Mouse (Mus musculus): ENCODE measurements around the gene Mchr1. TPM values are rescaled to one million over a fixed set of nuclear protein-coding genes. Genes with fewer than 3 reads are reported as not detected.
A peak's percentile ranks its signal among the peaks of the same experiment; 100 is the strongest.

The Mchr1 gene
- polyA plus RNA-seq (2012; rRNA removed), result 0.18 TPM in 1 of 2 replicates, not detected in the other

- H3K4me3 ChIP-seq (ENCODE audit: control insufficient read depth, insufficient read depth, low read length), result no peak within 1 kb of the TSS
- 18% methylated on average over 24 of the region's 25 CpGs for WGBS
- no peaks in the 10 kb centered on the region; the same call in 1 of the 2 replicates for H3K27me3 ChIP-seq (ENCODE audit: control insufficient read depth, insufficient read depth, low read length)
- no peaks in the 10 kb centered on the region for H3K4me1 ChIP-seq (replicated peaks; ENCODE audit: control insufficient read depth, insufficient read depth, low read length)
- no peak for TF ChIP-seq CTCF (IDR thresholded peaks at IDR 0.05; ENCODE audit: borderline replicate concordance, control insufficient read depth, extremely low read depth, insufficient read depth, low read length, poor library complexity)
- TF ChIP-seq POLR2A (IDR thresholded peaks at IDR 0.05; ENCODE audit: control insufficient read depth, extremely low read depth, insufficient read depth, low read length, poor library complexity), result no peak
- H3K36me3 ChIP-seq (ENCODE audit: control insufficient read depth, insufficient read depth, low read length), result no peaks in the 10 kb centered on the region
- DNase-seq, result no peak
- H3K27ac ChIP-seq (ENCODE audit: control insufficient read depth, insufficient read depth, low read length), result no peak within 1 kb of the TSS
These were observed at the start of gene Mchr1 for GRCm38 (mm10) chr15:81235086-81235920. TSS of gene Mchr1 (plus strand) at chr15:81235499.

DNA sequence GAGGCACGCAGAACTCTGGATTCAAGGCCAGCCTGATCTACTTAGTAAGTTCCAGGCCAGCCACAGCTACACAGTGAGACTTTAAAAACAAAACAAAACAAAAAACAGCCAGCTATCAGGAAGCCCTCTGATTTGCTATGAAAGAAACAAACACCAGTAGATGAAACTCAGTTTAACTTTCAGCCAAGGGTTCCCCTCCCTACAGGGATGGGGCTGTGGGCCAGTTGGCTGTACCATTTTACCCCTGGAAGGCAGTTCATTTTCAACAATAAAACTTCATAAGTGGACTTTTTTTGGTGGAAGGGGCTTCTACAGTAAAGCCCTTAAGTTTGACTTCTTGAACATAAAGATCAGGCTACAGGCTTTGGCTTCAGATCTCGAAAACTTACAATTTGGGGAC lies 46.2 kb upstream of the Mchr1 start:
- no peak for DNase-seq
- Histone ChIP-seq H3K4me3 (ENCODE audit: control insufficient read depth, insufficient read depth, low read length) (no peak overlapping the region), H3K4me1 (replicated peaks; ENCODE audit: control insufficient read depth, insufficient read depth, low read length) (peaks cover 7% of the 10 kb centered on the region), H3K36me3 (ENCODE audit: control insufficient read depth, insufficient read depth, low read length) (no peaks in the 10 kb centered on the region), H3K27me3 (ENCODE audit: control insufficient read depth, insufficient read depth, low read length) (no peaks in the 10 kb centered on the region), H3K27ac (ENCODE audit: control insufficient read depth, insufficient read depth, low read length) (no peak overlapping the region)
- 99% methylated on average over 2 of the region's 2 CpGs for WGBS
- TF ChIP-seq CTCF (IDR thresholded peaks at IDR 0.05; ENCODE audit: borderline replicate concordance, control insufficient read depth, extremely low read depth, insufficient read depth, low read length, poor library complexity) (no peak), POLR2A (IDR thresholded peaks at IDR 0.05; ENCODE audit: control insufficient read depth, extremely low read depth, insufficient read depth, low read length, poor library complexity) (no peak)

DNA sequence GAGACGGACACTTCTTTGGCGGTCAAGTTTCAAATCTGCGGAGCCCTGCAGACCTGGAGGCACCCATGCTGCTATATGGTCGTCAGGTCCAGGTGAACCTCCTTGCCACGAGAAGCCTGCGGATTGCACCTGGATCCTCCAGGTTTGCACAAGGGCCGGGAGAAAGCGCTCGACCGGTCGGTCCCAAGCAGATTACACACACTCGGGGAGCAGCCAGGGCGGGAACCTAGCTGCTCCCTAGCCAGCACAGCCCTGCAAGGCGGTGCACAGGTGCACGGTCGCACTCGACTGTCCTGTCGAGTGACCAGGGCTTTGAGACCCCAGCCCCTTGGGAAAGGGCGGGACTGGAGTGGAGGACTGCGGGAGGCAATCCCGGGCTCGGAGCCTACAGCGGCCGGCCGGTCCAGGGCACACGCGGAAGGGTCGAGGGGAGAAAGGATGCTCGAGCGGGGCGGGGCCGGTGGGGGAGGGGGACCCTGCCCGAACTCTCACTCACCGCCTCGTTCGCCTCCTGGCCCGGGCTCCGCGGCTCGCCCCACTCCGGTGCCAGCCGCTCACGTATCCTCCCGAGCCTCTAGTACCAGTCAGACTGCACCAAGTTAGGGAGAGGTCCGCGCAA lies 45.2 kb upstream of the Mchr1 start:
- Histone ChIP-seq H3K4me3 (ENCODE audit: control insufficient read depth, insufficient read depth, low read length) (peak overlapping the region; percentile 89), H3K27ac (ENCODE audit: control insufficient read depth, insufficient read depth, low read length) (no peak overlapping the region), H3K4me1 (replicated peaks; ENCODE audit: control insufficient read depth, insufficient read depth, low read length) (peaks cover 7% of the 10 kb centered on the region), H3K36me3 (ENCODE audit: control insufficient read depth, insufficient read depth, low read length) (no peaks in the 10 kb centered on the region), H3K27me3 (ENCODE audit: control insufficient read depth, insufficient read depth, low read length) (no peaks in the 10 kb centered on the region)
- WGBS, result under 1% methylated on average over 46 of the region's 46 CpGs
- DNase-seq, result no peak
- TF ChIP-seq POLR2A (IDR thresholded peaks at IDR 0.05; ENCODE audit: control insufficient read depth, extremely low read depth, insufficient read depth, low read length, poor library complexity) (no peak), CTCF (IDR thresholded peaks at IDR 0.05; ENCODE audit: borderline replicate concordance, control insufficient read depth, extremely low read depth, insufficient read depth, low read length, poor library complexity) (no peak)

DNA sequence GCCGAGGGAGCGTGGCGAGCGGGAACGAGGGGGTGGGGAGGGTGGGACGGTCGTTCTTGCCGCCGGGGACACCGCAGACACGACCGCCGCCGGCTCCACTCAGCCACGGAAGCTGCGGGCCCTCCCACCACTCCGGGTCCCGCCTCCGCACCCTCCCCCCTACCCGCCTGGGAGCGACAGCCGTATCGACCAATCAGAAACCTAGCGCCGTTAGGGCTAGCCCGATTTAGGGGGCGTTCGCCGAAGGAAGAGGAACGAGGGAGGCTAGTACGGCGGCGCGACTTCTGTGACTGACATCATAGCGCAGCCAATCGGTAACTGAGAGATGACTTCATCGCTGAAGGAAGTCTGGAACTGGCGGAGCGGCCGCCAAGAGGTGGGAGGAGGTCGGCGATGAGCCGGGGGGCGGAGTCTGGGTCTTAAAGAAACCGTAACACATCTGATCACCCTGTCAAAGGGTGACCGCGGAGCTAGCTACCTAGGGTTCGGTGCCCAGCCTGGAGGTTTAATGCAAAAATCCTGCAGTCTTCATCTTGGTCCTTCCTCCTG lies 44.6 kb upstream of the Mchr1 start, which contains the start of gene Mrtfa:
Gene Mrtfa (minus strand): TSS at position 128 of the 549 bp plus-strand sequence.
- Histone ChIP-seq H3K27me3 (ENCODE audit: control insufficient read depth, insufficient read depth, low read length) (no peaks in the 10 kb centered on the region), H3K27ac (ENCODE audit: control insufficient read depth, insufficient read depth, low read length) (peak within 1 kb of the TSS; percentile 75), H3K36me3 (ENCODE audit: control insufficient read depth, insufficient read depth, low read length) (no peaks in the 10 kb centered on the region), H3K4me3 (ENCODE audit: control insufficient read depth, insufficient read depth, low read length) (peak within 1 kb of the TSS; percentile 89), H3K4me1 (replicated peaks; ENCODE audit: control insufficient read depth, insufficient read depth, low read length) (peaks cover 10% of the 10 kb centered on the region)
- peak; percentile 100 for DNase-seq
- TF ChIP-seq POLR2A (IDR thresholded peaks at IDR 0.05; ENCODE audit: control insufficient read depth, extremely low read depth, insufficient read depth, low read length, poor library complexity) (peak; percentile 62), CTCF (IDR thresholded peaks at IDR 0.05; ENCODE audit: borderline replicate concordance, control insufficient read depth, extremely low read depth, insufficient read depth, low read length, poor library complexity) (peak; percentile 58)
- WGBS, result under 1% methylated on average over 46 of the region's 48 CpGs

- 23% methylated on average over 9 of the region's 9 CpGs for WGBS
- TF ChIP-seq CTCF (IDR thresholded peaks at IDR 0.05; ENCODE audit: borderline replicate concordance, control insufficient read depth, extremely low read depth, insufficient read depth, low read length, poor library complexity), result no peak
- no peak for TF ChIP-seq POLR2A (IDR thresholded peaks at IDR 0.05; ENCODE audit: control insufficient read depth, extremely low read depth, insufficient read depth, low read length, poor library complexity)
These were observed 44.0 kb upstream of the Mchr1 start for GRCm38 (mm10) chr15:81191303-81191702.

DNA sequence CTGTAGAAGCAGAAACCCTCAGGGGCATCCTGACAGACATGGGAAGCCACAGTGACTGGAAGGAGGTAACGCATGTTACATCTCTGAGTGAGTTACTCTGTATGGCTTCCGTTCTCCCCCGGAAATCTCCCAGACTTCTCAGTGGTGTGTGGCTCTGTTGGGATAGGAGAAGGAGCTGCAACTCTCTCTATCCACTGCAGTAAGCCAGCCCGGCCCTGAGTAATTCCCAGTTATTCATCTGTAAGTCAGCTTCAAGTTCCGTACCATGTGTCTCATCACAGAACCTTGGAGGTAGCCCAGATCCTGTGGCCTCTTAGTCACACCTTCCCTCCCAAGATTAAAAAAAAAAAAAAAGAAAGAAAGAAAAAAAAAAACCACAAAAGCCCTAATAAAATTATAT lies 43.0 kb upstream of the Mchr1 start:
- Histone ChIP-seq H3K36me3 (ENCODE audit: control insufficient read depth, insufficient read depth, low read length) (no peaks in the 10 kb centered on the region), H3K27me3 (ENCODE audit: control insufficient read depth, insufficient read depth, low read length) (no peaks in the 10 kb centered on the region), H3K27ac (ENCODE audit: control insufficient read depth, insufficient read depth, low read length) (no peak overlapping the region), H3K4me1 (replicated peaks; ENCODE audit: control insufficient read depth, insufficient read depth, low read length) (peaks cover 10% of the 10 kb centered on the region), H3K4me3 (ENCODE audit: control insufficient read depth, insufficient read depth, low read length) (no peak overlapping the region)
- no peak for DNase-seq
- TF ChIP-seq CTCF (IDR thresholded peaks at IDR 0.05; ENCODE audit: borderline replicate concordance, control insufficient read depth, extremely low read depth, insufficient read depth, low read length, poor library complexity) (no peak), POLR2A (IDR thresholded peaks at IDR 0.05; ENCODE audit: control insufficient read depth, extremely low read depth, insufficient read depth, low read length, poor library complexity) (no peak)
- 86% methylated on average over 5 of the region's 5 CpGs for WGBS

More at GRCm38 (mm10) chr15:81191303-81191702, 44.0 kb upstream of the Mchr1 start:
- DNase-seq, result no peak
- Histone ChIP-seq H3K4me1 (replicated peaks; ENCODE audit: control insufficient read depth, insufficient read depth, low read length) (peaks cover 10% of the 10 kb centered on the region), H3K36me3 (ENCODE audit: control insufficient read depth, insufficient read depth, low read length) (no peaks in the 10 kb centered on the region), H3K27me3 (ENCODE audit: control insufficient read depth, insufficient read depth, low read length) (no peaks in the 10 kb centered on the region), H3K4me3 (ENCODE audit: control insufficient read depth, insufficient read depth, low read length) (peak overlapping the region; percentile 62), H3K27ac (ENCODE audit: control insufficient read depth, insufficient read depth, low read length) (peak overlapping the region; percentile 75)

All from thymus, adult 2 months (tissue).